Mouse (Mus musculus): ENCODE data around the gene Asgr1.

DNA sequence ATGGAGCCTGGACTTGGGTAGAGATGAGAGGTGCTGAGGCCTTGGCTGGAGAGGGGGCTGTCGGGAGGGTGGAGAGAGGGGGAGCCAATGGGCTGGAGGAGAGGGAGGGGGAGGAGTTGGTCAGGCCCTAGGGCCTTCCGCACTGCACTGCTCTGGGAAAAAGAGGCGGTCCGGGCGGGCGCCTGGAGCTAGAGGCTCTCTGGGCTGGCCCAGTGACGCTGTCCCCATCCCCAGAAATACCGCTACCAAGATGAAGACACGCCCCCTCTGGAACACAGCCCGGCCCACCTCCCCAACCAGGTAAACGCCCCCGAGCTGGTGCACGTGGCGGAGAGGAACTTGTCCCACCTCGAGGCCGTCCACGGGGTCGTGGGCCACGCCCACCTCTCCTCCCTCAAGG, 27.2 kb upstream of the Asgr1 start:
- no peak for TF ChIP-seq CTCF (IDR thresholded peaks at IDR 0.05; ENCODE audit: low read depth, low read length)
- no peak for TF ChIP-seq POLR2AphosphoS5 (IDR thresholded peaks at IDR 0.05; ENCODE audit: insufficient replicate concordance, low read depth, low read length)
